20 mouse cellular contexts compared by ENCODE assay signal in the genomic region with DNA sequence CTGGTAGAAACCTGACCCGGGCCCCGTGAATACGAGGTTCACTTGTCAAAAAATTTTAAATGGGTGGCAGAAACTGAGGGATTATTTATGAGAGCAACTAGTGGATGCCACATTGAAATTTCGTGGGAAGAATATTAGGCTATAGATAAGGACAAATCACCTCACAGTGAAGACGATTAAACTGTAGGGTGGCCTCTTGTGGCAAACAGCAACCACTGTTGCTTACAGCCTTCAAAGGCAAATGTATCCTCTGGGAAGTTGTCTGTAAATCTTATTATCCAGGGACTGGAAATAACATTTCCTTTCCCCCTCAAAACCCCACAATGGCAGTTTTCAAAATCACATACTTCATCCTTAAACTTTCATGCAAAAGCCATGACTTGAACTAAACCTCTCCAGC.
DNase-seq lines count a peak whose midpoint lies in the region; ATAC-seq and TF ChIP-seq lines count a peak whose summit lies in the region.
"Had no signal": no experiment of that assay in that cellular context is flagged by ENCODE, and none has a peak within 500 bp of the region (broad histone marks: within the 10 kb centered on the region; RNA-seq: fewer than 3 reads in every experiment).

No protein-coding gene starts in this region.

- no peak for ATAC-seq in forebrain, postnatal 0 days
- no peak for ATAC-seq in forebrain, embryonic 13.5 days
- no peak for ATAC-seq in intestine, embryonic 14.5 days (replicated peaks; ENCODE audit: low FRiP score, low TSS enrichment, low read depth)
- ATAC-seq in intestine, embryonic 15.5 days, result no peak
- ATAC-seq in lung, postnatal 0 days, result no peak
- ATAC-seq: intestine, embryonic 16.5 days; midbrain, embryonic 13.5 days had no signal

- H3K27ac ChIP-seq in forebrain, postnatal 0 days (ENCODE audit: low read depth, low read length), result no peak overlapping the region
- no peak overlapping the region for H3K27ac ChIP-seq in forebrain, embryonic 13.5 days
- no peak overlapping the region for H3K27ac ChIP-seq in intestine, embryonic 14.5 days (ENCODE audit: low read depth)
- H3K27ac ChIP-seq in intestine, embryonic 15.5 days, result no peak overlapping the region
- H3K27ac ChIP-seq in lung, postnatal 0 days (ENCODE audit: low read length), result no peak overlapping the region
- H3K27ac ChIP-seq: embryonic facial prominence, embryonic 10.5 days; hindbrain, embryonic 14.5 days; midbrain, embryonic 13.5 days; neural tube, embryonic 13.5 days had no signal

- peak; percentile 17 for DNase-seq in forebrain, postnatal 0 days
- peak; percentile 32 for DNase-seq in intestine, embryonic 14.5 days (ENCODE audit: low spot score)
- DNase-seq in lung, postnatal 0 days (ENCODE audit: low spot score), result no peak
- DNase-seq in lung, postnatal 14 days, result no peak
- no peak for DNase-seq in testis, postnatal 10 days (ENCODE audit: low spot score)
- DNase-seq: adrenal gland, postnatal 25 days; cerebellum, adult 11-12 months; cerebellum, postnatal 10 days; retina, postnatal 1 day; thymus, adult 18-20 months; thymus, postnatal 36 days had no signal

- peak; percentile 45 for TF ChIP-seq CTCF in forebrain, postnatal 0 days (IDR thresholded peaks at IDR 0.05; ENCODE audit: low read depth)
- peak; percentile 40; the same call in 1 of the 2 replicates for TF ChIP-seq CTCF in lung, postnatal 0 days (IDR thresholded peaks at IDR 0.05)

- H3K4me2 ChIP-seq in forebrain, postnatal 0 days (ENCODE audit: low read depth), result no peak overlapping the region
- no peak overlapping the region for H3K4me2 ChIP-seq in forebrain, embryonic 13.5 days
- no peak overlapping the region for H3K4me2 ChIP-seq in intestine, embryonic 14.5 days (ENCODE audit: low read length)
- no peak overlapping the region for H3K4me2 ChIP-seq in intestine, embryonic 15.5 days (replicated peaks)
- no peak overlapping the region for H3K4me2 ChIP-seq in lung, postnatal 0 days (replicated peaks; ENCODE audit: low read depth, low read length)
- H3K4me2 ChIP-seq: heart, embryonic 12.5 days; hindbrain, embryonic 14.5 days; midbrain, embryonic 13.5 days; neural tube, embryonic 13.5 days had no signal

- no peaks in the 10 kb centered on the region for H3K4me1 ChIP-seq in forebrain, postnatal 0 days (ENCODE audit: insufficient read depth)
- H3K4me1 ChIP-seq in forebrain, embryonic 13.5 days, result no peaks in the 10 kb centered on the region
- 0 out of 2 replicates have a peak, but pooled peaks cover 2% of the 10 kb centered on the region for H3K4me1 ChIP-seq in intestine, embryonic 14.5 days (replicated peaks; ENCODE audit: control insufficient read depth, insufficient read depth, low read length)
- no peaks in the 10 kb centered on the region for H3K4me1 ChIP-seq in intestine, embryonic 15.5 days (replicated peaks)
- H3K4me1 ChIP-seq in lung, postnatal 0 days (ENCODE audit: insufficient read depth, low read depth, low read length), result peaks cover 9% of the 10 kb centered on the region; the same call in 1 of the 2 replicates

- no peak overlapping the region for H3K4me3 ChIP-seq in forebrain, postnatal 0 days (ENCODE audit: low read depth, low read length)
- no peak overlapping the region for H3K4me3 ChIP-seq in forebrain, embryonic 13.5 days
- H3K4me3 ChIP-seq in intestine, embryonic 14.5 days (ENCODE audit: low read depth, low read length), result no peak overlapping the region
- H3K4me3 ChIP-seq in intestine, embryonic 15.5 days (replicated peaks), result no peak overlapping the region
- H3K4me3 ChIP-seq in lung, postnatal 0 days (ENCODE audit: low read depth, low read length), result no peak overlapping the region
- H3K4me3 ChIP-seq: embryonic facial prominence, embryonic 10.5 days; heart, embryonic 12.5 days; midbrain, embryonic 13.5 days; myocyte; neural tube, embryonic 13.5 days had no signal

- WGBS in forebrain, postnatal 0 days, result 53% methylated on average over 5 of the region's 5 CpGs
- WGBS in forebrain, embryonic 13.5 days, result 64% methylated on average over 5 of the region's 5 CpGs
- 40% methylated on average over 5 of the region's 5 CpGs for WGBS in intestine, embryonic 14.5 days
- WGBS in intestine, embryonic 15.5 days, result 41% methylated on average over 5 of the region's 5 CpGs
- 38% methylated on average over 5 of the region's 5 CpGs for WGBS in lung, postnatal 0 days

- no peaks in the 10 kb centered on the region for H3K9me3 ChIP-seq in forebrain, postnatal 0 days (ENCODE audit: low read length)
- H3K9me3 ChIP-seq in forebrain, embryonic 13.5 days (replicated peaks), result no peaks in the 10 kb centered on the region
- H3K9me3 ChIP-seq in intestine, embryonic 14.5 days (ENCODE audit: control insufficient read depth, low read length), result no peaks in the 10 kb centered on the region
- H3K9me3 ChIP-seq in intestine, embryonic 15.5 days, result no peaks in the 10 kb centered on the region
- H3K9me3 ChIP-seq in lung, postnatal 0 days (ENCODE audit: low read length), result no peaks in the 10 kb centered on the region
- H3K9me3 ChIP-seq: embryonic facial prominence, embryonic 10.5 days; heart, embryonic 12.5 days; midbrain, embryonic 13.5 days; neural tube, embryonic 13.5 days had no signal

- TF ChIP-seq EP300 in lung, postnatal 0 days (IDR thresholded peaks at IDR 0.05), result no peak

- H3K36me3 ChIP-seq in forebrain, postnatal 0 days (ENCODE audit: insufficient read depth), result no peaks in the 10 kb centered on the region
- no peaks in the 10 kb centered on the region for H3K36me3 ChIP-seq in forebrain, embryonic 13.5 days (ENCODE audit: poor library complexity, severe bottlenecking)
- H3K36me3 ChIP-seq in intestine, embryonic 14.5 days (ENCODE audit: control insufficient read depth, insufficient read depth, low read length), result no peaks in the 10 kb centered on the region
- H3K36me3 ChIP-seq in intestine, embryonic 15.5 days, result no peaks in the 10 kb centered on the region
- H3K36me3 ChIP-seq in lung, postnatal 0 days (ENCODE audit: insufficient read depth, low read length), result no peaks in the 10 kb centered on the region
- H3K36me3 ChIP-seq: embryonic facial prominence, embryonic 10.5 days; heart, embryonic 12.5 days; midbrain, embryonic 13.5 days; neural tube, embryonic 13.5 days had no signal

- H3K9ac ChIP-seq in forebrain, postnatal 0 days, result no peak overlapping the region
- H3K9ac ChIP-seq in forebrain, embryonic 13.5 days, result no peak overlapping the region
- no peak overlapping the region for H3K9ac ChIP-seq in intestine, embryonic 14.5 days (ENCODE audit: low read length)
- no peak overlapping the region for H3K9ac ChIP-seq in intestine, embryonic 15.5 days
- no peak overlapping the region for H3K9ac ChIP-seq in lung, postnatal 0 days (replicated peaks; ENCODE audit: low read depth)
- H3K9ac ChIP-seq: heart, embryonic 12.5 days; hindbrain, embryonic 14.5 days; midbrain, embryonic 13.5 days; neural tube, embryonic 13.5 days had no signal

- H3K27me3 ChIP-seq in forebrain, postnatal 0 days (ENCODE audit: insufficient read depth, low read length), result no peaks in the 10 kb centered on the region
- no peaks in the 10 kb centered on the region for H3K27me3 ChIP-seq in forebrain, embryonic 13.5 days
- H3K27me3 ChIP-seq in intestine, embryonic 14.5 days (replicated peaks; ENCODE audit: control insufficient read depth, insufficient read depth, low read length), result no peaks in the 10 kb centered on the region
- H3K27me3 ChIP-seq in intestine, embryonic 15.5 days (replicated peaks), result no peaks in the 10 kb centered on the region
- H3K27me3 ChIP-seq in lung, postnatal 0 days (replicated peaks; ENCODE audit: insufficient read depth, low read length), result no peaks in the 10 kb centered on the region
- H3K27me3 ChIP-seq: heart, embryonic 12.5 days; midbrain, embryonic 13.5 days; neural tube, embryonic 13.5 days had no signal

Comparison
In these comparisons a context has a peak if more than half of its experiments do, and no peak if none do; other contexts are left out.
1. DNase-seq: peak in forebrain, postnatal 0 days (single experiment) and intestine, embryonic 14.5 days (single experiment); none in lung, postnatal 0 days (single experiment), lung, postnatal 14 days (single experiment) and testis, postnatal 10 days (single experiment).